Mouse (Mus musculus) MEL (cell line): ENCODE results near the gene Eif4e1b.
"Not testable (repeated sequence)": the region's sequence is repeated elsewhere in the genome, so short reads cannot be mapped to it uniquely, and the experiment has no call there.

Source experiments
- CTCF ChIP-seq, 3 experiments: IDR thresholded peaks in 2 of 3; conservative IDR thresholded peaks in 1 of 3; 2 replicates each; pipeline ENCODE4 v1.5.1; 2011 to 2012; ENCODE audit warnings: low read length in 3 of 3, low read depth in 2 of 3, mild to moderate bottlenecking in 2 of 3, improper control_type of control experiment in 1 of 3, inconsistent platforms in 1 of 3, mixed read lengths in 1 of 3, moderate library complexity in 1 of 3; ENCODE audit not compliant: control insufficient read depth in 1 of 3, insufficient read depth in 1 of 3, poor library complexity in 1 of 3, severe bottlenecking in 1 of 3
- EP300 ChIP-seq, 2 experiments: IDR thresholded peaks; 2 replicates each; pipeline ENCODE4 v1.6.1; 2011; ENCODE audit warnings: improper control_type of control experiment in 2 of 2, low read length in 2 of 2, low read depth in 1 of 2, mild to moderate bottlenecking in 1 of 2
- GATA1 ChIP-seq: IDR thresholded peaks from 2 replicates; pipeline ENCODE4 v1.6.1; 2011; ENCODE audit warnings: low read depth, low read length, improper control_type of control experiment
- JUND ChIP-seq: IDR thresholded peaks from 2 replicates; pipeline ENCODE4 v1.6.1; 2011; ENCODE audit warnings: low read depth, mild to moderate bottlenecking, improper control_type of control experiment, low read length
- MAZ ChIP-seq: IDR thresholded peaks from 2 replicates; pipeline ENCODE4 v1.6.1; 2012; ENCODE audit warnings: low read depth, mild to moderate bottlenecking, inconsistent platforms, low read length, improper control_type of control experiment
- MYC ChIP-seq: IDR thresholded peaks from 2 replicates; pipeline ENCODE4 v1.6.1; 2011; ENCODE audit warnings: low read depth, mild to moderate bottlenecking, low read length, improper control_type of control experiment, moderate library complexity
- POLR2A ChIP-seq, 2 experiments: IDR thresholded peaks; 2 replicates each; pipeline ENCODE4 v1.6.1; 2011 to 2012; ENCODE audit warnings: low read length in 2 of 2, mild to moderate bottlenecking in 2 of 2, control low read depth in 1 of 2, improper control_type of control experiment in 1 of 2, low read depth in 1 of 2, moderate library complexity in 1 of 2; ENCODE audit not compliant: control insufficient read depth in 1 of 2, insufficient read depth in 1 of 2, poor library complexity in 1 of 2
- POLR2AphosphoS5 ChIP-seq: IDR thresholded peaks from 2 replicates; pipeline ENCODE4 v1.6.1; 2012; ENCODE audit warnings: low read depth, borderline replicate concordance, mild to moderate bottlenecking, inconsistent platforms, low read length, moderate library complexity, mixed read lengths
- RAD21 ChIP-seq: IDR thresholded peaks from 2 replicates; pipeline ENCODE4 v1.6.1; 2011; ENCODE audit warnings: mild to moderate bottlenecking, low read depth, low read length, improper control_type of control experiment

- not testable (repeated sequence) for TF ChIP-seq CTCF (IDR thresholded peaks at IDR 0.05 in 2 of 3, conservative IDR thresholded peaks at IDR 0.05 in 1 of 3; ENCODE audit: control insufficient read depth in 1 of 3, insufficient read depth in 1 of 3, low read depth in 2 of 3, low read length in 3 of 3, poor library complexity in 1 of 3, severe bottlenecking in 1 of 3); JUND; POLR2AphosphoS5; EP300 (IDR thresholded peaks at IDR 0.05; ENCODE audit: low read depth in 1 of 2, low read length in 2 of 2); MYC; MAZ; RAD21; POLR2A (IDR thresholded peaks at IDR 0.05; ENCODE audit: control insufficient read depth in 1 of 2, insufficient read depth in 1 of 2, low read depth in 1 of 2, low read length in 2 of 2, poor library complexity in 1 of 2); GATA1
These were observed 3.8 kb downstream of the Eif4e1b start for GRCm38 (mm10) chr13:54787591-54787990.
